9 mouse cellular contexts compared by ENCODE assay signal in genomic region chr8:70657739-70658138, GRCm38 (mm10). TPM values are rescaled to one million over a fixed set of nuclear protein-coding genes. Genes with fewer than 3 reads are reported as not detected.
DNase-seq lines count a peak whose midpoint lies in the region; ATAC-seq and TF ChIP-seq lines count a peak whose summit lies in the region.
"Had no signal": no experiment of that assay in that cellular context is flagged by ENCODE, and none has a peak within 500 bp of the region (broad histone marks: within the 10 kb centered on the region; RNA-seq: fewer than 3 reads in every experiment).

No protein-coding gene starts in this region.

- no peak for TF ChIP-seq EP300 in liver, postnatal 0 days (IDR thresholded peaks at IDR 0.05; ENCODE audit: low read depth)

- no peak for ATAC-seq in neural tube, embryonic 11.5 days (ENCODE audit: insufficient read depth, low FRiP score, low TSS enrichment)
- no peak for ATAC-seq in liver, postnatal 0 days

- WGBS in neural tube, embryonic 11.5 days, result 65% methylated on average over 2 of the region's 2 CpGs
- 82% methylated on average over 2 of the region's 2 CpGs for WGBS in liver, postnatal 0 days (ENCODE audit: insufficient replicate concordance)

- no peaks in the 10 kb centered on the region for H3K9me3 ChIP-seq in neural tube, embryonic 11.5 days (ENCODE audit: control insufficient read depth, low read length)
- no peaks in the 10 kb centered on the region for H3K9me3 ChIP-seq in liver, postnatal 0 days (ENCODE audit: low read length)

- peak overlapping the region; percentile 90 for H3K4me2 ChIP-seq in neural tube, embryonic 11.5 days (ENCODE audit: low read depth)
- H3K4me2 ChIP-seq in liver, postnatal 0 days (ENCODE audit: low read depth, low read length), result peak overlapping the region; percentile 91

- H3K36me3 ChIP-seq in neural tube, embryonic 11.5 days (ENCODE audit: control insufficient read depth, insufficient read depth, low read length), result peaks cover 3% of the 10 kb centered on the region; the same call in 1 of the 2 replicates
- peaks cover 15% of the 10 kb centered on the region for H3K36me3 ChIP-seq in liver, postnatal 0 days (replicated peaks; ENCODE audit: insufficient read depth, low read length)

- DNase-seq in adrenal gland, adult (ENCODE audit: inconsistent age in 2 of 2, low spot score in 1 of 2), result peak; percentile 85 to 93
- DNase-seq in adrenal gland, postnatal 4 days (ENCODE audit: low spot score in 2 of 2), result no peak
- DNase-seq in neural tube, embryonic 11.5 days (ENCODE audit: low spot score), result no peak
- DNase-seq in neural tube, embryonic 10.5 days (ENCODE audit: extremely low spot score, low spot score), result no peak
- no peak for DNase-seq in liver, postnatal 0 days
- no peak for DNase-seq in cerebellum, adult 11 months
- DNase-seq in right cerebral cortex, postnatal 25 days, result no peak
- DNase-seq in layer of hippocampus, adult 9-11 months, result no peak

- no peak for TF ChIP-seq CTCF in liver, postnatal 0 days (IDR thresholded peaks at IDR 0.05; ENCODE audit: low read depth)

- H3K4me1 ChIP-seq in neural tube, embryonic 11.5 days (ENCODE audit: control insufficient read depth, insufficient read depth, low read length), result peaks cover 35% of the 10 kb centered on the region
- H3K4me1 ChIP-seq in liver, postnatal 0 days (ENCODE audit: insufficient read depth), result peaks cover 30% of the 10 kb centered on the region

- H3K9ac ChIP-seq in neural tube, embryonic 11.5 days (ENCODE audit: low read length), result peak overlapping the region; percentile 95
- no peak overlapping the region for H3K9ac ChIP-seq in liver, postnatal 0 days (replicated peaks)

- H3K4me3 ChIP-seq in neural tube, embryonic 11.5 days (ENCODE audit: low read depth, low read length), result peak overlapping the region; percentile 85
- no peak overlapping the region for H3K4me3 ChIP-seq in liver, postnatal 0 days (ENCODE audit: low read depth, low read length)

- no peaks in the 10 kb centered on the region for H3K27me3 ChIP-seq in neural tube, embryonic 11.5 days (ENCODE audit: control insufficient read depth, insufficient read depth, low read length)
- no peaks in the 10 kb centered on the region for H3K27me3 ChIP-seq in liver, postnatal 0 days (ENCODE audit: insufficient read depth, low read length)

- peak overlapping the region; percentile 96 for H3K27ac ChIP-seq in neural tube, embryonic 11.5 days (ENCODE audit: low read depth, low read length)
- peak overlapping the region; percentile 93; the same call in 1 of the 2 replicates for H3K27ac ChIP-seq in liver, postnatal 0 days (ENCODE audit: low read depth)

RNA-seq across cellular contexts. Expression of gene Pgpep1, which starts 2.4 kb away (rescaled TPM):
- total RNA-seq in adrenal gland, postnatal 4 days (2021), result 10 to 100 TPM; 62.1 to 76.0 TPM
- 246 and 268 TPM in 2 replicates for polyA plus RNA-seq in neural tube, embryonic 11.5 days (2014; fragmentation: Nextera tagmentation; extraction: Ambion mirVana)
- polyA plus RNA-seq in liver, postnatal 0 days (2015; fragmentation: Nextera tagmentation; extraction: Ambion mirVana), result 31.0 and 32.2 TPM in 2 replicates

RNA-seq across cellular contexts. Expression of gene Lsm4, which starts 15.3 kb away (rescaled TPM):
- total RNA-seq in adrenal gland, postnatal 4 days (2021), result 10 to 100 TPM; 96.6 to 99.0 TPM
- 298 and 301 TPM in 2 replicates for polyA plus RNA-seq in neural tube, embryonic 11.5 days (2014; fragmentation: Nextera tagmentation; extraction: Ambion mirVana)
- polyA plus RNA-seq in liver, postnatal 0 days (2015; fragmentation: Nextera tagmentation; extraction: Ambion mirVana), result 98.5 and 103 TPM in 2 replicates

RNA-seq across cellular contexts. Expression of gene Gdf15, which starts 25.5 kb away (rescaled TPM):
- 1 to 10 TPM in 1 of 2 experiments, under 1 TPM in 1; 0.59 to 1.8 TPM for total RNA-seq in adrenal gland, postnatal 4 days (2021)
- polyA plus RNA-seq in neural tube, embryonic 11.5 days (2014; fragmentation: Nextera tagmentation; extraction: Ambion mirVana), result 0.28 TPM in 1 of 2 replicates, not detected in the other
- 2.1 and 2.3 TPM in 2 replicates for polyA plus RNA-seq in liver, postnatal 0 days (2015; fragmentation: Nextera tagmentation; extraction: Ambion mirVana)
- total RNA-seq: megakaryocyte progenitor cell, adult 5-6 weeks had no signal

RNA-seq across cellular contexts. Expression of gene Jund, which starts 41.0 kb away (rescaled TPM):
- total RNA-seq in adrenal gland, postnatal 4 days (2021), result 100 to 1,000 TPM; 185 to 195 TPM
- 167 and 171 TPM in 2 replicates for polyA plus RNA-seq in neural tube, embryonic 11.5 days (2014; fragmentation: Nextera tagmentation; extraction: Ambion mirVana)
- polyA plus RNA-seq in liver, postnatal 0 days (2015; fragmentation: Nextera tagmentation; extraction: Ambion mirVana), result 19.6 and 38.4 TPM in 2 replicates

RNA-seq across cellular contexts. Expression of gene Lrrc25, which starts 41.8 kb away (rescaled TPM):
- total RNA-seq in adrenal gland, postnatal 4 days (2021), result 1 to 10 TPM; 2.9 to 3.8 TPM
- 0.85 and 1.2 TPM in 2 replicates for polyA plus RNA-seq in neural tube, embryonic 11.5 days (2014; fragmentation: Nextera tagmentation; extraction: Ambion mirVana)
- polyA plus RNA-seq in liver, postnatal 0 days (2015; fragmentation: Nextera tagmentation; extraction: Ambion mirVana), result 9.8 and 10.4 TPM in 2 replicates

Comparison
In these comparisons a context has a peak if more than half of its experiments do, and no peak if none do; other contexts are left out.
1. DNase-seq: peak in adrenal gland, adult (2 of 2); none in adrenal gland, postnatal 4 days (0 of 2), neural tube, embryonic 11.5 days (single experiment), neural tube, embryonic 10.5 days (single experiment), liver, postnatal 0 days (single experiment), cerebellum, adult 11 months (single experiment), right cerebral cortex, postnatal 25 days (single experiment) and layer of hippocampus, adult 9-11 months (single experiment).